Mouse (Mus musculus): ENCODE results near the gene Uaca. TPM values are rescaled to one million over a fixed set of nuclear protein-coding genes. Genes with fewer than 3 reads are reported as not detected.

Uaca gene
- polyA plus RNA-seq, 1 experiment from 2014 or later, result 19.2 TPM

Other genes starting within 250 kb of the Uaca start
- 9.3 and 10.3 TPM in 2 replicates for gene Lrrc49, start 106.4 kb upstream of the Uaca start, polyA plus RNA-seq (2014; fragmentation: Nextera tagmentation; extraction: Ambion mirVana)
- gene Larp6, start 81.6 kb upstream of the Uaca start, polyA plus RNA-seq (2014; fragmentation: Nextera tagmentation; extraction: Ambion mirVana), result 0.40 and 0.92 TPM in 2 replicates